Mouse (Mus musculus) MEL (cell line): ENCODE data around the gene Islr2. TPM values are rescaled to one million over a fixed set of nuclear protein-coding genes. Genes with fewer than 3 reads are reported as not detected.
A peak's percentile ranks its signal among the peaks of the same experiment; 100 is the strongest.

Source experiments
- DNase-seq: peaks from one replicate; pipeline ENCODE4 v3.0.0; 2011; ENCODE audit warnings: low read depth, low spot score
- H3K27ac ChIP-seq: 2 replicates; pipeline ENCODE4 v1.5.1; 2012; ENCODE audit warnings: low read depth, mild to moderate bottlenecking, control low read depth, low read length, moderate library complexity; ENCODE audit not compliant: control insufficient read depth
- H3K27me3 ChIP-seq, 2 experiments: fragments of 150-350 bp in 1 of 2; sonication (generic) in 1 of 2; 2 replicates each; pipeline ENCODE4 v1.6.1; 2012; ENCODE audit warnings: low read length in 2 of 2, mild to moderate bottlenecking in 2 of 2, improper control_type of control experiment in 1 of 2, moderate library complexity in 1 of 2; ENCODE audit not compliant: insufficient read depth in 2 of 2, control insufficient read depth in 1 of 2
- H3K36me3 ChIP-seq, 2 experiments: 2 replicates each; pipeline ENCODE4 v1.6.1; 2012 to 2014; ENCODE audit warnings: low read length in 2 of 2, improper control_type of control experiment in 1 of 2, inconsistent platforms in 1 of 2, mild to moderate bottlenecking in 1 of 2; ENCODE audit not compliant: insufficient read depth in 2 of 2, control insufficient read depth in 1 of 2
- H3K4me1 ChIP-seq, 2 experiments: fragments of 150-350 bp in 1 of 2; sonication (generic) in 1 of 2; 2 replicates each; pipeline ENCODE4 v1.6.1; 2012; ENCODE audit warnings: low read length in 2 of 2, improper control_type of control experiment in 1 of 2, mild to moderate bottlenecking in 1 of 2; ENCODE audit not compliant: insufficient read depth in 2 of 2, control insufficient read depth in 1 of 2
- H3K4me3 ChIP-seq, 2 experiments: fragments of 150-350 bp in 1 of 2; sonication (generic) in 1 of 2; 2 replicates each; pipeline ENCODE4 v1.5.1; 2012; ENCODE audit warnings: low read depth in 2 of 2, low read length in 2 of 2, mild to moderate bottlenecking in 2 of 2, moderate library complexity in 2 of 2, control low read depth in 1 of 2, improper control_type of control experiment in 1 of 2; ENCODE audit not compliant: control insufficient read depth in 1 of 2, insufficient read depth in 1 of 2
- H3K79me2 ChIP-seq: 2 replicates; pipeline ENCODE4 v1.6.1; 2012; ENCODE audit warnings: mild to moderate bottlenecking, low read length, moderate library complexity; ENCODE audit not compliant: control insufficient read depth, poor library complexity, insufficient read depth
- H3K9ac ChIP-seq: 2 replicates; pipeline ENCODE4 v1.6.1; 2012; ENCODE audit warnings: low read depth, mild to moderate bottlenecking, control low read depth, low read length, moderate library complexity; ENCODE audit not compliant: control insufficient read depth, poor library complexity, severe bottlenecking
- H3K9me3 ChIP-seq: fragments of 150-350 bp; sonication (generic); replicated peaks from 2 replicates; pipeline ENCODE4 v1.6.1; 2012; ENCODE audit warnings: mild to moderate bottlenecking, low read length, improper control_type of control experiment, moderate library complexity; ENCODE audit not compliant: insufficient read depth
- BHLHE40 ChIP-seq: IDR thresholded peaks from 2 replicates; pipeline ENCODE4 v1.6.1; 2012; ENCODE audit warnings: low read depth, mild to moderate bottlenecking, inconsistent platforms, low read length, improper control_type of control experiment, borderline replicate concordance
- CHD2 ChIP-seq: IDR thresholded peaks from 2 replicates; pipeline ENCODE4 v1.6.1; 2011; ENCODE audit warnings: low read length, improper control_type of control experiment
- CTCF ChIP-seq, 3 experiments: IDR thresholded peaks in 2 of 3; conservative IDR thresholded peaks in 1 of 3; 2 replicates each; pipeline ENCODE4 v1.5.1; 2011 to 2012; ENCODE audit warnings: low read length in 3 of 3, low read depth in 2 of 3, mild to moderate bottlenecking in 2 of 3, improper control_type of control experiment in 1 of 3, inconsistent platforms in 1 of 3, mixed read lengths in 1 of 3, moderate library complexity in 1 of 3; ENCODE audit not compliant: control insufficient read depth in 1 of 3, insufficient read depth in 1 of 3, poor library complexity in 1 of 3, severe bottlenecking in 1 of 3
- E2F4 ChIP-seq: IDR thresholded peaks from 2 replicates; pipeline ENCODE4 v1.6.1; 2011; ENCODE audit warnings: low read depth, low read length, improper control_type of control experiment, borderline replicate concordance
- EP300 ChIP-seq, 2 experiments: IDR thresholded peaks; 2 replicates each; pipeline ENCODE4 v1.6.1; 2011; ENCODE audit warnings: improper control_type of control experiment in 2 of 2, low read length in 2 of 2, low read depth in 1 of 2, mild to moderate bottlenecking in 1 of 2
- ETS1 ChIP-seq: IDR thresholded peaks from 2 replicates; pipeline ENCODE4 v1.6.1; 2012; ENCODE audit warnings: low read depth, mild to moderate bottlenecking, inconsistent platforms, low read length, improper control_type of control experiment, moderate library complexity
- GABPA ChIP-seq: IDR thresholded peaks from 2 replicates; pipeline ENCODE4 v1.6.1; 2012; ENCODE audit warnings: low read depth, mild to moderate bottlenecking, inconsistent platforms, low read length, improper control_type of control experiment, moderate library complexity
- GATA1 ChIP-seq: IDR thresholded peaks from 2 replicates; pipeline ENCODE4 v1.6.1; 2011; ENCODE audit warnings: low read depth, low read length, improper control_type of control experiment
- MAX ChIP-seq: IDR thresholded peaks from 2 replicates; pipeline ENCODE4 v1.6.1; 2011; ENCODE audit warnings: low read length, improper control_type of control experiment
- MAZ ChIP-seq: IDR thresholded peaks from 2 replicates; pipeline ENCODE4 v1.6.1; 2012; ENCODE audit warnings: low read depth, mild to moderate bottlenecking, inconsistent platforms, low read length, improper control_type of control experiment
- MXI1 ChIP-seq: IDR thresholded peaks from 2 replicates; pipeline ENCODE4 v1.6.1; 2011; ENCODE audit warnings: mild to moderate bottlenecking, low read depth, low read length, improper control_type of control experiment
- MYC ChIP-seq: IDR thresholded peaks from 2 replicates; pipeline ENCODE4 v1.6.1; 2011; ENCODE audit warnings: low read depth, mild to moderate bottlenecking, low read length, improper control_type of control experiment, moderate library complexity
- NELFE ChIP-seq: IDR thresholded peaks from 2 replicates; pipeline ENCODE4 v1.6.1; 2011; ENCODE audit warnings: low read depth, low read length, improper control_type of control experiment
- NRF1 ChIP-seq: IDR thresholded peaks from 2 replicates; pipeline ENCODE4 v1.6.1; 2014; ENCODE audit warnings: low read depth, mild to moderate bottlenecking, inconsistent platforms, low read length, improper control_type of control experiment, moderate library complexity; ENCODE audit not compliant: poor library complexity, insufficient read depth, severe bottlenecking
- POLR2A ChIP-seq, 2 experiments: IDR thresholded peaks; 2 replicates each; pipeline ENCODE4 v1.6.1; 2011 to 2012; ENCODE audit warnings: low read length in 2 of 2, mild to moderate bottlenecking in 2 of 2, control low read depth in 1 of 2, improper control_type of control experiment in 1 of 2, low read depth in 1 of 2, moderate library complexity in 1 of 2; ENCODE audit not compliant: control insufficient read depth in 1 of 2, insufficient read depth in 1 of 2, poor library complexity in 1 of 2
- POLR2AphosphoS2 ChIP-seq: IDR thresholded peaks from 2 replicates; pipeline ENCODE4 v1.6.1; 2011; ENCODE audit warnings: low read length, improper control_type of control experiment
- POLR2AphosphoS5 ChIP-seq: IDR thresholded peaks from 2 replicates; pipeline ENCODE4 v1.6.1; 2012; ENCODE audit warnings: low read depth, borderline replicate concordance, mild to moderate bottlenecking, inconsistent platforms, low read length, moderate library complexity, mixed read lengths
- RAD21 ChIP-seq: IDR thresholded peaks from 2 replicates; pipeline ENCODE4 v1.6.1; 2011; ENCODE audit warnings: mild to moderate bottlenecking, low read depth, low read length, improper control_type of control experiment
- RCOR1 ChIP-seq: IDR thresholded peaks from 2 replicates; pipeline ENCODE4 v1.6.1; 2012; ENCODE audit warnings: low read depth, mild to moderate bottlenecking, inconsistent platforms, low read length, improper control_type of control experiment
- SIN3A ChIP-seq: IDR thresholded peaks from 2 replicates; pipeline ENCODE4 v1.6.1; 2012; ENCODE audit warnings: low read length, improper control_type of control experiment, inconsistent platforms
- SMC3 ChIP-seq: IDR thresholded peaks from 2 replicates; pipeline ENCODE4 v1.6.1; 2011; ENCODE audit warnings: low read depth, low read length, improper control_type of control experiment
- TAL1 ChIP-seq: IDR thresholded peaks from 2 replicates; pipeline ENCODE4 v1.6.1; 2012; ENCODE audit warnings: mild to moderate bottlenecking, inconsistent platforms, low read length, moderate library complexity, mixed read lengths
- TBP ChIP-seq: IDR thresholded peaks from 2 replicates; pipeline ENCODE4 v1.8.0; 2011; ENCODE audit warnings: low read depth, low read length, improper control_type of control experiment
- TCF12 ChIP-seq: IDR thresholded peaks from 2 replicates; pipeline ENCODE4 v1.6.1; 2014; ENCODE audit warnings: low read depth, mild to moderate bottlenecking, inconsistent platforms, low read length, improper control_type of control experiment, moderate library complexity
- UBTF ChIP-seq: IDR thresholded peaks from 2 replicates; pipeline ENCODE4 v1.6.1; 2012; ENCODE audit warnings: low read depth, mild to moderate bottlenecking, inconsistent platforms, low read length, improper control_type of control experiment, moderate library complexity, borderline replicate concordance; ENCODE audit not compliant: insufficient read depth
- USF1 ChIP-seq: IDR thresholded peaks from 2 replicates; pipeline ENCODE4 v1.6.1; 2014; ENCODE audit warnings: low read depth, mild to moderate bottlenecking, inconsistent platforms, low read length, improper control_type of control experiment, moderate library complexity
- ZC3H11A ChIP-seq: IDR thresholded peaks from 2 replicates; pipeline ENCODE4 v1.6.1; 2012; ENCODE audit warnings: low read depth, mild to moderate bottlenecking, inconsistent platforms, low read length, improper control_type of control experiment
- polyA plus RNA-seq, 2 experiments: library from polyadenylated mRNA; stranded (reverse) in 1 of 2; unstranded in 1 of 2; fragments of >175 nt in 1 of 2; fragments of >200 nt in 1 of 2; gene quantifications; 2 replicates each; pipeline versions ENCODE4 v1.2.1 to v1.2.4; 2012; ENCODE audit warnings: low replicate concordance in 2 of 2, low read depth in 1 of 2; ENCODE audit not compliant: insufficient read length in 2 of 2, insufficient read depth in 1 of 2, missing spikeins in 1 of 2
- total RNA-seq: library from RNA; depleted of rRNA; stranded (reverse); fragments of 300-350 nt; gene quantifications from 2 replicates; pipeline ENCODE4 v1.2.3, GENCODE M21; 2012

Islr2 gene
- total and polyA plus RNA-seq, 3 experiments = 0.15 to 0.17 TPM; not detected in 1

DNA sequence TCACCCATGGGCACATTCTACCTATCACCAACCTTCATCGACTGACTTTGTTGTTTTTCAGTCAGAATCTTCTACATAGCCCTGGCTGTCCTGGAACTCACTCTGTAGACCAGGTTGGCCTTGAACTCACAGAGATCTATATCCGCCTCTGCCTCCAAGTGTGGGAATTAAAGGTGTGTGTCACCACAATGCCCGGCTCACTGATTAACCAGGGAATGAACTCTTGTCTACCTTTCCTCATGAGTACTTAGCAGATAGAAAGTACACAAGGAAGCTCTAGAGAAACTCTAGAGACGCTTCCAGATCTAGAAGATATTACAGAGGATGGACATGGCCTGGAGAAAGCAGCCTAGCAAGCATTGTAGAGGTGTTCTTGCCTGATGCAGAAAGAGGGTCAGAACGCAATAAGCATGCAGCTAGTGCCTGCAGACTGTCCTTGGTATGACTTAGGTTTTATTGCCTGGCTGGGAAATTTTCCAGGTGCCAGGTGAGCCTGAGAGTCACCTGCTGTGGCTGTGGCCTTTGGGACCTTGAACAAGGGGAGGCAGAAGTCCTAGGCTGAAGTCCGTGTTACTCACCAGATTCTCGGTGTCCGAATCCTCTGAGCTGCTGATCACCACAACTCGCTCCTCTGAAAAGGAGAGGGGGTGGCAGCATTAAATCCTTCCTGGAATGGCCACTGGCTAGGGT lies 24.8 kb upstream of the Islr2 start:
- DNase-seq = no peak
- Histone ChIP-seq H3K9me3 (no peaks in the 10 kb centered on the region), H3K9ac (no peak overlapping the region)
- TF ChIP-seq E2F4 (no peak), ETS1 (no peak), SMC3 (no peak), GABPA (no peak), GATA1 (no peak), NELFE (no peak), NRF1 (no peak), CHD2 (no peak), USF1 (no peak), MYC (no peak)
- TF ChIP-seq, all 39 proteins: peak for 0
- no peak overlapping the region for H3K4me3 ChIP-seq
- H3K36me3 ChIP-seq = peaks cover 20 to 37% of the 10 kb centered on the region in 2 experiments
- H3K79me2 ChIP-seq = no peaks in the 10 kb centered on the region
- no peaks in the 10 kb centered on the region for H3K27me3 ChIP-seq
- peaks cover 0 to 39% of the 10 kb centered on the region in 2 experiments; a peak in 3 of 4 replicates for H3K4me1 ChIP-seq
- H3K27ac ChIP-seq = no peak overlapping the region

DNA sequence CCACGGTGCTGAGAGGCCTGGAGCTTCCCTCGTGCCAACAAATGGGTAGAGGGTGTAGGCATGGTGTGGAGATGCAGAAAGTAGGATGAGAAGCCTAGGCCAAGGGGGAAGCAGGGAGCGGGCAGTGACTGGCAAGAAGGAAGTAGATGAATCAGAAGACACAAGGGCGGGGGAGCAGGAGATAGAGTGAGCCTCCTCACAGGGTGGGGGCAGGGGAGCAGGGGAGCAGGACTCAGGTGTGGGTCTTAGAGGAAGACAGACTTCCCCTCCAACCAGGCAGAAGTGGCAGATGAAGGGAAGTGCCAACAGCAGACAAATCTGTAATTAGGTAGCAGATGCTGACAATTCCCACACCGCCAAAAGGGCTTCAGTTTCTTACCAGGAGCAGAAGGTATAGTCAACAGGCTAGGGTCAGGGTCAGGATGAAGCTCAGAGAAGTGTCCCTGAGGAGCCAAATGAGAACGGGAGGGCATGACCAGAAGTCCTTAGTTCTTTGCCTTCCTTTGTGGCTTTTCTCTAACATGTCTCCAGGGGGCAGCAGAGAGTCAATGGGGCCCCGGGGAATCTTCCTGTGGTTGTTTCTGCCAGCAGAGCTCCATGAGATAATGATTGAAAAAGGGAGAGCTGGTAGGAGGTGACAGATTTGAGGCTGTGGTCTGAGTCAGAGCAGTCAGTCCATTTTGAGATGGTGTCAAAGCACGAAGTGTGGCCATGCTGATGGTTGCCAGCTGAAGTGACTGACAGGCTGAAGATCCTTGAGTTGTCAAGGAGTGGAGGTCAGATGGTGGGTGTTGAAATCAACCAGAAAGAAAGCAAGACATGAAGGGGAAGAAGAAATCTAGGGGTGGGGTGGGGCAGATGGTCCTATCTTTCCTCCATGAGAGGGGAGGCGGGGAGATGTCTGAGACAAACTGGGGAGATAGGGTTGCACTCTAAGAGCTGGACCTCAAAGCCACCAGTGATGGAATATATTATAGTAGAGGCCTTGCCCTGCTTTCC lies 22.1 kb upstream of the Islr2 start:
- no peaks in the 10 kb centered on the region for H3K79me2 ChIP-seq
- no peaks in the 10 kb centered on the region for H3K27me3 ChIP-seq
- no peak overlapping the region for H3K9ac ChIP-seq
- peak overlapping the region; percentile 40 for H3K27ac ChIP-seq
- H3K9me3 ChIP-seq = no peaks in the 10 kb centered on the region
- H3K36me3 ChIP-seq = peaks cover 18% of the 10 kb centered on the region in 2 experiments
- no peak overlapping the region for H3K4me3 ChIP-seq
- DNase-seq = peak; percentile 86
- peaks cover 0 to 23% of the 10 kb centered on the region in 2 experiments; a peak in 2 of 4 replicates for H3K4me1 ChIP-seq
- peak; percentile 33; the same call in 1 of the 2 replicates for TF ChIP-seq ZC3H11A
- peak; percentile 70 for TF ChIP-seq SMC3
- no peak for TF ChIP-seq BHLHE40
- no peak for TF ChIP-seq POLR2AphosphoS2
- TF ChIP-seq TBP = 0 out of 2 replicates have a peak, but pooled peaks have one; percentile 17
- 0 out of 4 replicates have a peak, but pooled peaks of 1 of the 2 experiments have one; percentile 16 for TF ChIP-seq EP300 (IDR thresholded peaks at IDR 0.05; ENCODE audit: low read depth in 1 of 2, low read length in 2 of 2)
- no peak for TF ChIP-seq UBTF
- TF ChIP-seq MXI1 = peak; percentile 30; the same call in 1 of the 2 replicates
- peak; percentile 55 for TF ChIP-seq RCOR1
- TF ChIP-seq MAX = no peak
- no peak for TF ChIP-seq POLR2AphosphoS5
- no peak for TF ChIP-seq USF1
- TF ChIP-seq MAZ = peak; percentile 50; the same call in 1 of the 2 replicates
- peak; percentile 76 to 90 (median 80) for TF ChIP-seq CTCF (IDR thresholded peaks at IDR 0.05 in 2 of 3, conservative IDR thresholded peaks at IDR 0.05 in 1 of 3; ENCODE audit: control insufficient read depth in 1 of 3, insufficient read depth in 1 of 3, low read depth in 2 of 3, low read length in 3 of 3, poor library complexity in 1 of 3, severe bottlenecking in 1 of 3)
- TF ChIP-seq SIN3A = no peak
- no peak for TF ChIP-seq NRF1
- TF ChIP-seq MYC = no peak
- TF ChIP-seq CHD2 = no peak
- TF ChIP-seq ETS1 = no peak
- peak; percentile 14; the same call in 1 of the 2 replicates for TF ChIP-seq TAL1
- TF ChIP-seq RAD21 = peak; percentile 52
- 0 out of 4 replicates have a peak, but pooled peaks of 1 of the 2 experiments have one; percentile 14 for TF ChIP-seq POLR2A (IDR thresholded peaks at IDR 0.05; ENCODE audit: control insufficient read depth in 1 of 2, insufficient read depth in 1 of 2, low read depth in 1 of 2, low read length in 2 of 2, poor library complexity in 1 of 2)
- peak; percentile 33; the same call in 1 of the 2 replicates for TF ChIP-seq TCF12
